Mouse (Mus musculus) C2C12 (cell line): ENCODE data around the gene Rab5c.

ENCODE experiments used
- CTCF ChIP-seq: IDR thresholded peaks from one replicate; pipeline ENCODE4 v1.5.1; 2011; ENCODE audit not compliant: control insufficient read depth, insufficient read depth, insufficient read length
- FOSL1 ChIP-seq: IDR thresholded peaks from one replicate; pipeline ENCODE4 v1.8.0; 2011; ENCODE audit warnings: mild to moderate bottlenecking, low read length; ENCODE audit not compliant: poor library complexity, insufficient read depth, severe bottlenecking
- MAX ChIP-seq: IDR thresholded peaks from one replicate; pipeline ENCODE4 v1.6.1; 2011; ENCODE audit warnings: mild to moderate bottlenecking, control low read depth
- MYOD1 ChIP-seq: IDR thresholded peaks from one replicate; pipeline ENCODE4 v1.6.1; 2011; ENCODE audit warnings: low read depth; ENCODE audit not compliant: control insufficient read depth, insufficient read length
- MYOG ChIP-seq: IDR thresholded peaks from one replicate; pipeline ENCODE4 v1.6.1; 2011; ENCODE audit not compliant: control insufficient read depth, insufficient read length; ENCODE audit errors: extremely low read depth
- USF1 ChIP-seq: IDR thresholded peaks from one replicate; pipeline ENCODE4 v1.6.1; 2011; ENCODE audit warnings: low read depth, mild to moderate bottlenecking, control low read depth, moderate library complexity

GRCm38 (mm10) chr11:100729976-100730375 is 8.0 kb downstream of the Rab5c start:
- TF ChIP-seq CTCF (no peak), USF1 (no peak), MYOG (no peak), FOSL1 (no peak), MYOD1 (no peak), MAX (no peak)
